Mouse (Mus musculus) heart, embryonic 16.5 days (tissue): ENCODE data around the gene Kalrn. TPM values are rescaled to one million over a fixed set of nuclear protein-coding genes. Genes with fewer than 3 reads are reported as not detected.

Experiments
- ATAC-seq: fragments of 200-750 bp; cut with Nextera tagmentation; replicated peaks from 2 replicates; pipeline ENCODE4 v1.8.0; 2017; ENCODE audit warnings: moderate number of reproducible peaks; ENCODE audit not compliant: insufficient read depth, low FRiP score; ENCODE audit errors: extremely low read depth
- H3K27ac ChIP-seq: fragments of 300-500 bp; sonication (generic); 2 replicates; pipeline ENCODE4 v1.5.1; 2014; ENCODE audit warnings: mild to moderate bottlenecking, low read length, control low read depth, moderate library complexity
- H3K27me3 ChIP-seq: fragments of 300-500 bp; sonication (generic); 2 replicates; pipeline ENCODE4 v1.6.1; 2014; ENCODE audit warnings: low read length, mixed read lengths; ENCODE audit not compliant: control insufficient read depth, insufficient read depth
- H3K36me3 ChIP-seq: fragments of 300-500 bp; sonication (generic); 2 replicates; pipeline ENCODE4 v1.6.1; 2014; ENCODE audit not compliant: control insufficient read depth, insufficient read depth
- H3K4me1 ChIP-seq: fragments of 300-500 bp; sonication (generic); 2 replicates; pipeline ENCODE4 v1.6.1; 2014; ENCODE audit warnings: low read length, mixed read lengths; ENCODE audit not compliant: control insufficient read depth, insufficient read depth
- H3K4me2 ChIP-seq: fragments of 300-500 bp; sonication (generic); 2 replicates; pipeline ENCODE4 v1.6.1; 2014; ENCODE audit warnings: low read depth, mild to moderate bottlenecking, control low read depth, low read length
- H3K4me3 ChIP-seq: fragments of 300-500 bp; sonication (generic); 2 replicates; pipeline ENCODE4 v1.5.1; 2014; ENCODE audit warnings: mild to moderate bottlenecking, control low read depth, low read length
- H3K9ac ChIP-seq: fragments of 300-500 bp; sonication (generic); 2 replicates; pipeline ENCODE4 v1.6.1; 2014; ENCODE audit warnings: low read length, control low read depth
- H3K9me3 ChIP-seq: fragments of 300-500 bp; sonication (generic); replicated peaks from 2 replicates; pipeline ENCODE4 v1.6.1; 2016; ENCODE audit warnings: low read length; ENCODE audit not compliant: control insufficient read depth
- WGBS: fragments of 180-500 bp; shearing (Covaris S2); extraction: QIAGEN DNeasy Blood & Tissue Kit; methylation state at CpG from one replicate; pipeline ENCODE4 v1.1.7; 2014; 5-methylcytosine and 5-hydroxymethylcytosine counted together
- polyA plus RNA-seq: library from polyadenylated mRNA; unstranded; fragments of >200 nt; fragmentation: Nextera tagmentation; extraction: Ambion mirVana; gene quantifications from 2 replicates; pipeline ENCODE4 v1.2.1, GENCODE M21; 2015

Kalrn gene
- polyA plus RNA-seq, 1 experiment from 2014 or later = 30.2 TPM

DNA sequence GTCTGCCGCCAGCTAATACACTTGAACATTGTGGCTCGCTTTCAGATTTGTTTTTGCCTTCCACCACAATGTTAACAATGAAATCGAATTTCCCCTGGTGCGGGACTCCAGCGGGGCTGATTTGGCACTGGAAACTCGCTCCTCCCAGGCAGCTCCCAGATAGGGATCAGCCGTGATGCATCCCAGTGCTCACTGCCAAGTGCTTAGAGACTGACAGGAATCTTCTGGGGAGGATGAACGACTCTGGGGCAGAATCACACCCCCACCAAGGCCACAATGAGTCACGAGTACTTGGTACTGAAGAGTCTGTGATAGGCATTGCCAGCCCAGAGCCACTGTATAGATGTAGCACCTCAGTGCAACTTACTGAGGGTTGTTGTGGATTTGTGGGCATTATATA is 410.2 kb downstream of the Kalrn start:
- Histone ChIP-seq H3K9ac (no peak overlapping the region), H3K4me1 (no peaks in the 10 kb centered on the region), H3K4me3 (no peak overlapping the region), H3K9me3 (no peaks in the 10 kb centered on the region), H3K4me2 (no peak overlapping the region), H3K27me3 (no peaks in the 10 kb centered on the region), H3K36me3 (peaks cover 7% of the 10 kb centered on the region; the same call in 1 of the 2 replicates), H3K27ac (no peak overlapping the region)
- no peak for ATAC-seq
- 60% methylated on average over 9 of the region's 9 CpGs for WGBS

DNA sequence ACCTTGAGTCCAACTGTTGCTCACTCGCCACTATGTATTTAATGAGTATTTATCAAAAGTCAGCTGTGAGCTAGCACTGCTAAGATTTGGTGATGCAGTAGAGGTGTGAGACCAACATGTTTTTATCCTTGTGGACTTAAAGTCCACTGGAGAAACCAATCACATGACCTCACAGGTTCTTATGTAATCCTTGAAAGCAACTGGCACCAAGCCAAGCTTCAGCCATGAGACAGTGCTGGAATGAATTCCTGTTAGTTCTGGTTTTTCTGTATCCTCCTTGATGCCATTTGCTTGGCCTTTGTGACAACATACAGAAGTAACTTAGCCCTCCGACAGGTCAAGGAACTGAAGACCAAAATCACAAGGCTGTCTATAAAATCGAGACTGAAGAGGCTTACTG is 413.8 kb downstream of the Kalrn start:
- Histone ChIP-seq H3K9me3 (no peaks in the 10 kb centered on the region), H3K27me3 (no peaks in the 10 kb centered on the region), H3K9ac (no peak overlapping the region), H3K27ac (no peak overlapping the region), H3K36me3 (no peaks in the 10 kb centered on the region; the same call in 1 of the 2 replicates), H3K4me3 (no peak overlapping the region), H3K4me2 (no peak overlapping the region), H3K4me1 (no peaks in the 10 kb centered on the region)
- ATAC-seq = no peak
- 84% methylated on average over 3 of the region's 3 CpGs for WGBS

DNA sequence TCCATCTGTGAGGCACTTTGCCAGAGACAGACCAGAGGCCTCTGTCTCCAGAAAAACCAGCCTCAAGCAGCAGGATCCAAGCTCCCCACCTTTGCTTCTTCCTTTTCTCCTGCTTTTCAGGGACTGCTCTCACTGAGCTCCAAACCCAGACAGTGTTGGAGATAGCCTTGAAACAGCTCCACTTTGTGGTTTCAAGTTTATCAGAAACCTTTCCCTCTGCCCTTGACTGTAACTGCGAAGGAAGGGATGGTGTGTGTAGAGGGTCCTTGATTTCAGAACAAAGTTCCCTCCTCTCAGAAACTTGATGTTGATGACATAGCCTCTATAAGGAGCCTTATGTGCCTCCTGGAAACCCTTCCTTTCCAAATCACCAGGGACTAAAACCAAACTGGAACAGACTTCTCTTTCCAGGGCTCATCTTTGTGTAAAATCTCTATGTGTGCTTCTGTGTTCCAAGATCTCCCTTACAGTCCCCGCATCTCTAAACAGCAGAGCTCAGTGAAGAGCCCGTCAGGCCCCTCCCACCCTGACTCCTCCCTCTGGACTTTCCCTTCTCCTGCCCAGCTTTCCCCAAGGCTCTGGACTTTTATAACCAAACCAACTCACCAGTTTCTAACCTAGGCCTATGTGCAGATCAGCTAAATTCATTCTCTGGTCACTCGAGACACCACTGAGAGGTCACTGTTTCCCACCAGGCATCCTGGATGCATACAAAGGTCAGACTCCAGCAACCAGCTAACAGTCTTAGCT is 415.8 kb downstream of the Kalrn start:
- Histone ChIP-seq H3K9me3 (no peaks in the 10 kb centered on the region), H3K4me3 (no peak overlapping the region), H3K4me1 (no peaks in the 10 kb centered on the region), H3K27me3 (no peaks in the 10 kb centered on the region), H3K4me2 (no peak overlapping the region), H3K9ac (no peak overlapping the region), H3K36me3 (no peaks in the 10 kb centered on the region), H3K27ac (no peak overlapping the region)
- ATAC-seq = no peak
- WGBS = 62% methylated on average over 4 of the region's 4 CpGs

GRCm38 (mm10) chr16:34155696-34156095 is 417.6 kb downstream of the Kalrn start:
- no peak for ATAC-seq
- Histone ChIP-seq H3K9ac (no peak overlapping the region), H3K4me1 (no peaks in the 10 kb centered on the region), H3K9me3 (no peaks in the 10 kb centered on the region), H3K27ac (no peak overlapping the region), H3K4me2 (no peak overlapping the region), H3K36me3 (no peaks in the 10 kb centered on the region), H3K27me3 (no peaks in the 10 kb centered on the region), H3K4me3 (no peak overlapping the region)
- 67% methylated on average over 3 of the region's 3 CpGs for WGBS

GRCm38 (mm10) chr16:34154903-34155302 is 418.4 kb downstream of the Kalrn start:
- no peak overlapping the region for H3K4me3 ChIP-seq
- no peak overlapping the region for H3K27ac ChIP-seq
- ATAC-seq = no peak
- no peaks in the 10 kb centered on the region for H3K27me3 ChIP-seq
- no peak overlapping the region for H3K4me2 ChIP-seq
- H3K9me3 ChIP-seq = no peaks in the 10 kb centered on the region
- no peak overlapping the region for H3K9ac ChIP-seq
- WGBS = 84% methylated on average over 3 of the region's 3 CpGs
- no peaks in the 10 kb centered on the region for H3K36me3 ChIP-seq
- H3K4me1 ChIP-seq = no peaks in the 10 kb centered on the region

DNA sequence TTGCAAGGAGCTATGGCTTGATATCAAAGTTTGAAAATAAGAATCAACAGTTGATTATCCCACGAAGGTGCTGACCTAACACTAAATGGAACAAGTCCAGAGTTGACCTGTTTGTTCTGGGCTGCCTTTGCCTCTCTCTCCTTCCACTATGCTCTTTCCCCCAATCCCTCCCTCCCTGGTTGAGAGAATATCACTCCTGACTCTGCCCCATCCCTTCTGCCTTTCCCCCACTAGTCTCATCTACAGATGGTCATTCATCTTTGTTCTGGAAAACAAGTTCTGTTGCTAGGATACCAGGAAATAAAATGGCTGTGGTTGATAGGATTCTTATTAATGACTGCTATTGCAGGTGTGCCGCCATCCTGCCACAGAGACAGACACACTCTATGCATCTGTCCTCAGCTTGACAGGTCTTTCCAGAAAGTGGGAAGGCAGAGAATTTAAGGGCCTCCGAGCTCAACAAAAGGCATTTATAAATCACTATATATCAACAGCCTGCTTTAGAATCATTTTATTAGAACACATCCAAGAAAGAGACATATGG is 421.7 kb downstream of the Kalrn start:
- 82% methylated on average over 3 of the region's 3 CpGs for WGBS
- no peak overlapping the region for H3K9ac ChIP-seq
- H3K4me1 ChIP-seq = no peaks in the 10 kb centered on the region
- no peaks in the 10 kb centered on the region for H3K9me3 ChIP-seq
- H3K4me2 ChIP-seq = no peak overlapping the region
- ATAC-seq = no peak
- no peak overlapping the region for H3K27ac ChIP-seq
- 0 out of 2 replicates have a peak, but pooled peaks cover 6% of the 10 kb centered on the region for H3K36me3 ChIP-seq
- no peaks in the 10 kb centered on the region for H3K27me3 ChIP-seq
- H3K4me3 ChIP-seq = no peak overlapping the region

- Histone ChIP-seq H3K36me3 (peaks cover 5% of the 10 kb centered on the region; the same call in 1 of the 2 replicates), H3K4me3 (no peak overlapping the region), H3K9me3 (no peaks in the 10 kb centered on the region), H3K27ac (no peak overlapping the region), H3K4me2 (no peak overlapping the region), H3K4me1 (no peaks in the 10 kb centered on the region), H3K27me3 (no peaks in the 10 kb centered on the region), H3K9ac (no peak overlapping the region)
- ATAC-seq = no peak
- 71% methylated on average over 8 of the region's 8 CpGs for WGBS
These were observed 431.7 kb downstream of the Kalrn start for GRCm38 (mm10) chr16:34141670-34142069.

DNA sequence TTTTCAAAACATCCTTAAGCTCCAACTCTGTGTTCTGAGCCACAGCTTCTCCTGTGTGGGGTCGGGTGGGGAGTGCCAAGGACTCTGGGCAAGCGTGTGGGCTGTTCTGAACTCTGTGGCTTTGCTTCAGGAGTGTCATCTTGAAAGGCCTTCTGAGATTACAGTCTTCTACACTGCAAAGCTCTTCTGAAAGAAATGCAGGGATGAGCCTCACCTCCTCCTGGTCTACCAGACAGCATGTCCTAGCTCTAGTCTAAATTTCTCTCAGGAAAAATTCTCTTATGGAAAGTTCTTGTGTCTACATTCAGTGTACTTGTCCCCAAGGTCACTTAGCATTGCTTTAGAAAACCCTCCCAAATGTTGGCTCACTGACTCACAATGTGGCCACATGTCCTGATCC is 438.3 kb downstream of the Kalrn start:
- Histone ChIP-seq H3K27me3 (no peaks in the 10 kb centered on the region), H3K9me3 (no peaks in the 10 kb centered on the region)
- no peak for ATAC-seq

DNA sequence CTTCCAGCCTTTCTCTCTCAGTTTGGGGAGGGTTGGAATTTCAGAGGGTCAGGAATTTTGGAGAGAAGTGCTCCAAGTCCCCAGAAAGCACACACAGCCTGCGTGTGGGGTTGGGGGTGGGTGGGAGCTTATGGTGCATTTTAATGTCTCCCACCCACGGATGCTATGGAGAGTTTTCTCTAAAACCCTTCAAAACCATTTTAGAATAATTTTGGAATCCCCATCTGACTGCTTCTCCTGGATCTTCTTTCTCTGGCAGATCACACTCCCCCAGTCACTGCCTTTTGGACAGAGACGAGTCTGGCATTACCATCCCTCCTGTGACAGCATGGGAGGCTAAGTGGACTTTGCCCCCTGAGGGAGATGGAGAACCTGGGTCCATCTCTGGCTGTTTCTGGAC is 438.7 kb downstream of the Kalrn start:
- Histone ChIP-seq H3K4me3 (no peak overlapping the region), H3K4me2 (no peak overlapping the region), H3K9me3 (no peaks in the 10 kb centered on the region), H3K9ac (no peak overlapping the region), H3K27me3 (no peaks in the 10 kb centered on the region), H3K36me3 (no peaks in the 10 kb centered on the region), H3K27ac (no peak overlapping the region), H3K4me1 (no peaks in the 10 kb centered on the region)
- no peak for ATAC-seq
- WGBS = 68% methylated on average over 3 of the region's 3 CpGs

More for the DNA sequence above, 438.3 kb downstream of the Kalrn start:
- H3K36me3 ChIP-seq = no peaks in the 10 kb centered on the region
- no peak overlapping the region for H3K4me3 ChIP-seq
- no peak overlapping the region for H3K4me2 ChIP-seq
- no peaks in the 10 kb centered on the region for H3K4me1 ChIP-seq
- no peak overlapping the region for H3K27ac ChIP-seq
- 78% methylated on average over 2 of the region's 2 CpGs for WGBS
- H3K9ac ChIP-seq = no peak overlapping the region
